Mouse (Mus musculus) regulatory T cell (primary cell): ENCODE measurements around the gene Rasgrp1.

ENCODE experiments used
- in situ Hi-C: fragments of 300-600 bp; cut with MboI, MseI; formaldehyde crosslinking; loops from one replicate; pipeline ENCODE4 v1.15.1; 2025; ENCODE audit warnings: high pct_unique_total_duplicates

Rasgrp1 gene

DNA sequence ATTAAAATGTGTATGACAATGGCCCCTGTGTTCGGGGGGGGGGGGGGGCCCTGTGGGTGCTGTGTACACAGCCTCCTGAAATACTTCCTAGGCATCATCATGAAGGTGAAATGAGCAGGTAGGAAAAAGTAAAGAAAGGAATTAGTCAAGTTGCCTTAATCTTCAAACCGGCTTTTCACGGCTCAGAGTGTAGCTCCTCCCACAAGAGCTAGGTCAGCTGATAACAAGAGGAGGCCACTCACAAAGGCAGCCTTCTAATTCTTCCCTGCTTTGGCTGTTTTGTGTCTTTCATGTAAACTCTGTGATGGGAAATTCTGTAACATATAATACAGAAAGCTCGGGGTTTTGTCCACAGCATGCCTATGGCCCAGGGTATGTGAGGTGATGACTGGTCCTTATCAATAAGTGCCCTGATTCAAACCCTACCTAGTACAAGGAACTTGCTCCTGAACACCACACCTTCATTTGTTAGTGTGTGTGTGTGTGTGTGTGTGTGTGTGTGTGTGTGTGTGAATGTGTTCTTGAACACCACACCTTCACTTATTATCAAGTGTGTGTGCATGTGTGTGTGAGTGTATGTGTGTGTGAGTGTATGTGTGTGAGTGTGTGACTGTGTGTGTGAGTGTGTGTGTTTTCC lies 7.1 kb downstream of the Rasgrp1 start:
- in situ Hi-C loops, result no loop called here

DNA sequence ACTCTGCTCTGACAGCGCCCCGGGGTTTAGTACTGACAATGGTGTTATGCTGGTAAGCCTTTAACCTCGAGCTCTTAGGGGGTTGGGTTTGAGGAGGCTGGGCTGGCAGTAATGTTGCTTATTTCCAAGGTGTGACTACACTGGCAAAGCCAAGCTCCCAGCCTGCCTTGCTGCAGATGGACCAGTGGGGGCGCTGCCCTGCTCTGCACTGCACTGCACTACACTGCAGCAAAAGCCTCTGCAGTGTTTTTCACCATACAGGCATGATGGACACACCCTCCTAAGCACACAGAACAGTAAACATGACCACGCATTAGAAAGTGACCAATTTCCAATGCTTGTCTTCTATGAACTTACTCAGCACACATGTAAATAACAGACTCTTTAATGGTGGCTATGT lies 11.2 kb downstream of the Rasgrp1 start:
- in situ Hi-C loops, result no loop called here

DNA sequence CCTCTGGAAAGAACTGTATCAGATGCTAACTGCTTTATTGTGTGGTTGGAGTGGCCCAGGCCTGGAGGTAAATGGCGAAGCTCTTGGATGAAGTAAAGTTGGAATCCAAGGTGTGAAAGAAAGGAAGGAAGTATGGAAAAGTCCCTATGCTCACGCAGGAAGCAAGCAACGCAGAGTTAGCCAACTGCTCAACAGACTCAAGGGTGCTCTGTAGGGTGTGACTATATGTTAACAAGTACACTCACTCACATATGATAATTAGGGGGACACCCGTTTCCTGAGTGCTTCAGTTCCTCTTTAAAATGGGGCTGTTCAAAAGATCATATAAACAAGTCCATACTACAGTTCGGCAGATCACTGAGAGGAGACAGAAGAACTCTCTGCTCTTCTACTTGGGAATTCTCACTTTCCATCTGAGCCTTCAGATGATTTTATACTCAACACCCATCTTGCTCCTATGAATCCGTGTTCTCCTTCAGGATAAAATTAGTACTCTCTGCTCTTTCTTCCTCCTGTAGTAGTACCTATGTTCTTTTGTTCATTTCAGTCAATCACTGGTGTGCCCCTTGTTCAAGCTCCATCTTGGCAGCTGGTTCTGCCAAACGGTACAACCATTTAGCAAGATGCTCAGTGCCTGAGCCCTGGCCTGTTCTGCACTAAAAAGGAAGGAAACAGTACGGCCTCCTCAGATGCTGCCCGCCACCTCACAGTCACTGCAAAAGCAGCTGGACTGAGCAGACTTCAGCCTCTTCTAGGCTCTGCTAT lies 14.1 kb downstream of the Rasgrp1 start:
- in situ Hi-C loops, result no loop called here

DNA sequence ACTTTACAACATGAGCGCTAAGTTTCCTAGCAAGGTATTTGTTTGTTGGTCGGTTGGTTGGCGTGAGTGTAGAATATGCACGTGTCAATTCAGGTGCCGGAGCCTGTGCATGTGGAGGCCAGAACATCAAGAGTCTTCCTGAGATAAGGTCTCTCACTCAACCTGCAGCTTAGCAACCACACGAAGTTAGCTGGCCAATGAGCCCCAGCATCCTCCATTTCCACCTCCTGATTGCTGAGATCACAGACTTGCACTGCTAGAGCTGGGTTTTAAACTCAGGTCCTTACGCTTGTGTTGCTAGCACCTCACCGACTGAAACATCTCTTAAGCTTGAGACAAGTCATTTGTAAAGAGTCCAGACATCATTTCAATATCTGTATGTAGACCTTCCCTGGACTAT lies 20.4 kb downstream of the Rasgrp1 start:
- in situ Hi-C loops, result no loop called here

DNA sequence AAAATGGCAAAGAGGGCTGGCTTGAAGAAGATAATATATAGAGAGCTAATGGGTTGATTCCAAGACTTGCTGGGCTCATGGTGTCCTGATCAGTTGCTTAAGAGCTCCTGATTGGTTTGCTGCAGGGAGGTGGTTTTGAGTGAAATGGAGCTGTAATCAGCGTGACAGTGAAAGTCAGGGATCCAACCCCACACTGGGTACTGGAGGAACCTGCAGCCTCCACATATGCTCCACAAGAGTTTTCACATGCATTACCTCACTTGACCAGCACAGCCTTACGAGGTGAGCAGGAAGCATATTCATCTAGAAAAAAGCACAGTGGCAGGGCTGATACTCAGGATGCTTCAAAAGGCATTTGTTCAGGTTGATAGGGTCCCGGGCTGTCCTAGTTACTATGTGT lies 21.6 kb downstream of the Rasgrp1 start:
- in situ Hi-C loops, result no loop called here

DNA sequence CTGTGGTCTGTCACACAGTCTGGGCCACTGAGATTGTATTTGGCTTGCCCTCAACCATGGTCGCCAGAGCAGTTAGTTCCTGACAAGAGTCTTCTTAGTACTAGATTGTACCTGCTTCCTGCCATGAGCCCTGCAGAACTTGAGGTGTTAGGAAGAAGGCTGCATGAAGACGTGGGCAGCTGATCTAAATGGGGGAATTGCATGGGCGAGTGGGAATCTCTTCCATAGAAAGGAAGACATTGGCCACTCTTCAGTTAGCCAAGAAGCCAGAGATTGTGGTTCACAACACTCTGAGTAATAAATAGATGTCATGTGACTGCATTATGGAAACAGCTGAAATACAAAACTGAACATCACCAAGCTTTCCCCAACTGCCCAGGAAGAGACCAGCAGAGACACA lies 23.8 kb downstream of the Rasgrp1 start:
- in situ Hi-C loops, result no loop called here

GRCm38 (mm10) chr2:117313586-117314235 lies 29.1 kb downstream of the Rasgrp1 start:
- in situ Hi-C loops, result no loop called here

DNA sequence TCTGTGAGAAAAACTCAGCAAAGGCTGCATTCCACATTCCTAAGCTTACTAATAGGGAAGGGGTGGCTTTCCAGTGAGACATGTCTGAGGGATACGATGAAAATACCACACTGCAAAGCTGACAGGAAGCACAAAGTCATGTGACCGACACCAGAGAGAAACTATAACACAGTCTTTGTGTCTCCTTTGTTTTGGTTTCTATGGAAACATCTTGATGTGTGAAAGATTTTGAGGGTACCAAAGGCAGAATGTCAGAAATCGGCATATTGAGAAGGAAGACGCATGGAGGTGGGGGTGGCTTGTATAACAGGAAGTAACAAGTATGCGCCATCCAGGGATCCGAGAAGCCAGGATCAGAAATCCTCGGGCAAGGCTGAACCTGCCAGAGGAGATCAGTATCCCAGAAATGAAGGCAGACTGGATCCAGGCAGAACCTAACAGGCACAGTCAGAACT lies 30.3 kb downstream of the Rasgrp1 start:
- in situ Hi-C loops, result no loop called here

- in situ Hi-C loops, result no loop called here
Observed at GRCm38 (mm10) chr2:117312030-117312429, 30.8 kb downstream of the Rasgrp1 start.

- in situ Hi-C loops, result no loop called here
Observed at GRCm38 (mm10) chr2:117311349-117311748, 31.5 kb downstream of the Rasgrp1 start.

DNA sequence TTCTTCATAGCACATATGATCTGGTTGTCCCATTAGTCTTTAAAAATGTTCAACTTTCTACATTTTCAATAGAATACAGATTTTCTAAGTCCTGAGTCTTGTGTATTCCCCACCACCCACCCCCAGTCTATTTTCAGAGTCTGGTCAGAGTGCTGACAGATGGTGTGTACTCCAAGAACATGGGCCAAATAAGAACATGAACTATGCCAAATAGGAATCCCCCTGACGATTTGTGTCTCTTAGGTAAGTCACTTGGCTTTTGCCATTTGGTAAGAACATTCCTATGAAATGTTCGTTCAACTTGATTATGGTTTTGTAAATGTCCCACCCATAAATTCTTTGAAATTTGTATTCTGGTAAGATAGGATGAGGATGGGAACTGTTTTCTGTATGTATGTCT lies 33.8 kb downstream of the Rasgrp1 start:
- in situ Hi-C loops, result no loop called here

DNA sequence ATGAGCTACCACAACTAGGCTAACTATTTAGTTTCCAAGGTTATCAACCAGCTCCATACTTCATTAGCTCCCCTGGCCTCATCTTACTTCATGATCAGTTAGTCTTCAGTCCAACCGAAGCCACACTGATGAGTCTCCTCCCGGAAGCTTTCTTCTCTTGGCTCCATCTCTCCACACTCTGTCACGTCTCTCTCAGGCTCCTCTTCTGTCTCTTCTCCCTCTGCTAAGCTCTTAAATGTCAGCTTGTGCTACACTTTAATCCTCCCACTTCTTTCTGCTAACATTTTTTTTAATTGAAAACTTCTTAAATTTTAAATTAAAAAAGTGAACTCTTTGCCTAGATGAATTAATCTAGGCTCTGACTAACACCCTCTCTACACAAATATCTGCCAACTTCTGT lies 34.8 kb downstream of the Rasgrp1 start:
- in situ Hi-C loops, result no loop called here

DNA sequence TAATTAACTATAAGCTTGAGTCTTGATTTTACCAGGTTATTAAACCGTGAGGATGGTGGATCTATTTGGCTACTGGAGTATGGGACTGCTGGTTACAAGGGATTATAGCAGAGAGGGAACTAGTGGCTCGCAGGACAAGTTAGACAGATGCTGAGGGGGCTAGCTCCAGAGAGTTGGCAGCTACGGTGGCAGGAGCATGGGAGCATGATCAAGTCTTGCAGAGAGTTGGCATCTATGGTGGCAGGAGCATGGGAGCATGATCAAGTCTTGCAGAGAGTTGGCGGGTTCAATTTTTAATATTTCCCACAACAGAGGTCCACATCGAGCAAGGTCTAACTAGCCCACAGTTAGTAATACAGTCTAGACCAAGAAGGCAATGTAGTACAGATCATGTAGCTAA lies 37.9 kb downstream of the Rasgrp1 start:
- in situ Hi-C loops, result no loop called here

DNA sequence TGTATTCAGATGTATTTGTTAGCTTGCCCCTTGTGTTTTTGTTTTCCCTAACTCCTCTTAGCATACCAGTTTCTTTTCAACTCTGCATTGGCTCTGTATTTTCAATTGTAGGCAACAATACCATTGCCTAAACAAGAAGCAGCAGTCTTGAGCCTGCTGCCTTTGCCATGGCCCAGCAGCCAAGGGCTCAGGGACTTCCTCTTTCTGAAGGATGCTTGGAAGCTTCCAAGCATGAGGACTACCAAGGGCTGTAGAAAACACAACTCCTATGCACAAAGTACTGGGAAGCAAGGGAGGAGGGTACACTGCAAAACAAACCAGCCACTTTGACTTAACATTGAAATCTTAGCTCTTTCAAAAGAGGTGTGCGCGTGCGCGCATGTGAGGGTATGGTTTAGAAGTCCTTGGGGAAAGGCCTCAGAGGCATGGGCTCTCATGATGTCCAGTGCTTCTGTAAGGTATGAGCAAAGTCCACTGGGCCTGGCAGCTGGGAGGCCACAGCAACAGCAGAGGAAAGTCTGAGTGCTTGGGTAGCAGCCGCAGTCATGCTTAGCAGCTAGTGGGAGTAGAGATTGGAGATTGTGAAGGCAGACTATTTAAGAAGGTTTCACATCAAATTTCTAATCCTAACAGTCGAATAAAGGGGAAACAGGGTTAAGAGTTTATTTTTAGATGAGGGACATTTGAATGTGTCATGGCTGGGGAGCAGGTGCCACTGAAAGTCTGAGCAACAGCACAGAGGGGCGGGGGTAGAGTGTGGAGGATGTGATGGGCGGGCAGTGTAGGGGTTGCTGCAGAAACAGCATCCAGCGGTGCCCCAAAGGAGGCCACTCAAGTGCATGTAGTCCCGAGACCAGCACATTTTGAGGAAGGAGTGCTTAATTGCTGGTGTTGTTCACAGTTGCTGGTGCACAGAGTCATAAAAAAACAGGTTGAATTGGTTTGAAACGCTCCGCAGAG lies 39.1 kb downstream of the Rasgrp1 start:
- in situ Hi-C loops, result no loop called here

- in situ Hi-C loops, result no loop called here
Observed at GRCm38 (mm10) chr2:117299596-117300448, 43.0 kb downstream of the Rasgrp1 start.

GRCm38 (mm10) chr2:117288291-117288690 lies 54.5 kb downstream of the Rasgrp1 start:
- in situ Hi-C loops, result loop anchor here (10.0 kb wide), 1 partner anchor 1547 kb away; no protein-coding TSS in a partner anchor

DNA sequence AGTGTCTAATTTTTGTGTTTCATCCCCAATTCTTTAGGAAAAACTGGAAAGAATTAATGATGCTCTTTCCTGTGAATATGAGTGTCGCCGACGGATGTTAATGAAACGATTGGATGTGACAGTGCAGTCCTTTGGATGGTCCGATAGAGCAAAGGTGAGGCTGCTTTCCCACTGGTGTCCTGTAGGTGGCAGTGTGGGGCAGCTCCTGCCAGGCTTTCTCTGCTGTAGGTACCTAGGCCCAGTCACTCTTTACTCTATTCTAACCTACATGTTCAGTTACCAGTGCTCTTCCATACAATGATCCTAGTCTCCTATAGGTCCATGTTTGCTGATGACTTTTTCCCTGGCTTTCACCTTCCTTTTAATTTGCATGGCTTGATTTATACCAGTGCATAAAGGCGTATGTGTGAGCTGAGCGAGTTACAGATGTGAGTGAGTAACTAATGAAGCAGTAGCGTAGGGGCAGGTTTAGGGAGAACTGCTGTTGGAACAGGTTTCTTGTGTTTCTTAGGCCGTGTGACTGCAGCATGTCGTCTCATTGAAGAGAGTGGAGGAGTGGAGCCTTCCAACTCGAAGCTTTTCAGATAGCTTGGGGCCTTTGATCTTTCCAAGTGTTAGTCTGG lies 78.9 kb downstream of the Rasgrp1 start:
- in situ Hi-C loops, result loop anchor here (10.0 kb wide), 1 partner anchor 181 kb away; no protein-coding TSS in a partner anchor

DNA sequence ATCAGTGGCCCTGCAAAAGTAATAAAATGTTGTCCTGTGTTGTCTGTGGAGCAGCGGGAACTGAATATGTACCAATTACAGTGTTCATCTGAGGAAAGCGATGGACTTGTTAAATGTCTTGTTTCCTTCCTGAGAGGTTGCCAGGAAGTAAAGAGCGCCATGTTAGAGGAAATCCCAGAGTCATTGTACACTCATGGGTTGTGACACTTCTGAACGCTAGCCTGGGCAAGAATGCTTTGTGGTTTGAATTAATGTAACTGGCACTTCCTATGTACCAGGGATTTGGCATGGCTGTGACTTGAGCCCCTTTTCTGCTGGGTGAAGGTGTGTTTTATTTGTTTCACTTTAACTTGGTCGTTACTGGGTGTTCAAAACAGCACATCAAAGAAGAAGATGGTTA lies 80.6 kb downstream of the Rasgrp1 start:
- in situ Hi-C loops, result loop anchor here (10.0 kb wide), 1 partner anchor 183 kb away; no protein-coding TSS in a partner anchor

DNA sequence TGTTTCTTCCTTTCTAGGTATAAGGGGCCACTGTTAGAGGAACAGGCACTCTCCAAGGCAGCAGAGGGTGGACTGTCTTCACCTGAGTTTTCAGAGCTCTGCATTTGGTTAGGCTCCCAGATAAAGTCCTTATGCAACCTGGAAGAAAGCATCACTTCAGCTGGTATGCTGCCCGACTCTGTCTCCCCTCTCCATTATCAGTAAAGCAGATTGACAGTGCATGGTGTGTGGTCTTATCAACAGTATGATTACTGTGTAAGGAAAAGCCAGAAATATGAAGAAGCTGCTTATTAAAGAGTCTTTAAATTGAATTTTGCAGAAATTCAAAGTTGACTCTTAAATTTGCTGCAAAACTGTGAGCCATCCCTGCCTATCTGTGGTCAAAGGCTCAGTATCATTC lies 85.2 kb downstream of the Rasgrp1 start:
- in situ Hi-C loops, result no loop called here

- in situ Hi-C loops, result no loop called here
Observed at GRCm38 (mm10) chr2:117255415-117255814, 87.4 kb downstream of the Rasgrp1 start.
